Mouse (Mus musculus) heart, embryonic 14.5 days (tissue): Measurements from ENCODE around the gene Foxd2. TPM values are rescaled to one million over a fixed set of nuclear protein-coding genes. Genes with fewer than 3 reads are reported as not detected.

Source experiments
- ATAC-seq: fragments of 200-750 bp; cut with Nextera tagmentation; 2 replicates; pipeline ENCODE4 v1.8.0; 2017; ENCODE audit warnings: low read depth, moderate TSS enrichment; ENCODE audit not compliant: insufficient number of reproducible peaks, insufficient read depth, low FRiP score
- H3K27ac ChIP-seq, 2 experiments: fragments of 200-500 bp in 1 of 2; fragments of 300-500 bp in 1 of 2; sonication (generic) in 1 of 2; replicated peaks in 1 of 2; 2 replicates each; pipeline ENCODE4 v1.5.1; 2012 to 2014; ENCODE audit warnings: low read depth in 2 of 2, low read length in 2 of 2, control low read depth in 1 of 2, mild to moderate bottlenecking in 1 of 2, mixed read lengths in 1 of 2; ENCODE audit not compliant: control insufficient read depth in 1 of 2, insufficient read depth in 1 of 2
- H3K27me3 ChIP-seq: fragments of 300-500 bp; sonication (generic); 2 replicates; pipeline ENCODE4 v1.6.1; 2014; ENCODE audit warnings: mild to moderate bottlenecking, low read length, control low read depth; ENCODE audit not compliant: control insufficient read depth, insufficient read depth
- H3K36me3 ChIP-seq: fragments of 300-500 bp; sonication (generic); 2 replicates; pipeline ENCODE4 v1.6.1; 2014; ENCODE audit warnings: mild to moderate bottlenecking, control low read depth, low read length, mixed read lengths; ENCODE audit not compliant: control insufficient read depth, insufficient read depth
- H3K4me1 ChIP-seq, 2 experiments: fragments of 200-500 bp in 1 of 2; fragments of 300-500 bp in 1 of 2; sonication (generic) in 1 of 2; 2 replicates each; pipeline ENCODE4 v1.6.1; 2012 to 2014; ENCODE audit warnings: low read length in 2 of 2, control low read depth in 1 of 2, mixed read lengths in 1 of 2; ENCODE audit not compliant: control insufficient read depth in 2 of 2, insufficient read depth in 2 of 2
- H3K4me2 ChIP-seq: fragments of 300-500 bp; sonication (generic); 2 replicates; pipeline ENCODE4 v1.6.1; 2014; ENCODE audit warnings: mild to moderate bottlenecking, low read length
- H3K4me3 ChIP-seq, 2 experiments: fragments of 200-500 bp in 1 of 2; fragments of 300-500 bp in 1 of 2; sonication (generic) in 1 of 2; 2 replicates each; pipeline ENCODE4 v1.5.1; 2012 to 2014; ENCODE audit warnings: low read length in 2 of 2, mild to moderate bottlenecking in 2 of 2, control low read depth in 1 of 2, low read depth in 1 of 2, moderate library complexity in 1 of 2; ENCODE audit not compliant: control insufficient read depth in 1 of 2, insufficient read depth in 1 of 2
- H3K9ac ChIP-seq: fragments of 300-500 bp; sonication (generic); 2 replicates; pipeline ENCODE4 v1.6.1; 2014; ENCODE audit warnings: mild to moderate bottlenecking, low read length
- H3K9me3 ChIP-seq: fragments of 300-500 bp; sonication (generic); 2 replicates; pipeline ENCODE4 v1.6.1; 2016; ENCODE audit warnings: low read length, control low read depth; ENCODE audit not compliant: control insufficient read depth
- WGBS: fragments of 180-500 bp; shearing (Covaris S2); extraction: QIAGEN DNeasy Blood & Tissue Kit; methylation state at CpG from one replicate; pipeline ENCODE4 v1.1.7; 2014; 5-methylcytosine and 5-hydroxymethylcytosine counted together
- polyA plus RNA-seq: library from polyadenylated mRNA; unstranded; fragments of >200 nt; fragmentation: Nextera tagmentation; extraction: Ambion mirVana; gene quantifications from 2 replicates; pipeline ENCODE4 v1.2.1, GENCODE M21; 2014

The Foxd2 gene
- polyA plus RNA-seq, 1 experiment from 2014 or later: not detected

DNA sequence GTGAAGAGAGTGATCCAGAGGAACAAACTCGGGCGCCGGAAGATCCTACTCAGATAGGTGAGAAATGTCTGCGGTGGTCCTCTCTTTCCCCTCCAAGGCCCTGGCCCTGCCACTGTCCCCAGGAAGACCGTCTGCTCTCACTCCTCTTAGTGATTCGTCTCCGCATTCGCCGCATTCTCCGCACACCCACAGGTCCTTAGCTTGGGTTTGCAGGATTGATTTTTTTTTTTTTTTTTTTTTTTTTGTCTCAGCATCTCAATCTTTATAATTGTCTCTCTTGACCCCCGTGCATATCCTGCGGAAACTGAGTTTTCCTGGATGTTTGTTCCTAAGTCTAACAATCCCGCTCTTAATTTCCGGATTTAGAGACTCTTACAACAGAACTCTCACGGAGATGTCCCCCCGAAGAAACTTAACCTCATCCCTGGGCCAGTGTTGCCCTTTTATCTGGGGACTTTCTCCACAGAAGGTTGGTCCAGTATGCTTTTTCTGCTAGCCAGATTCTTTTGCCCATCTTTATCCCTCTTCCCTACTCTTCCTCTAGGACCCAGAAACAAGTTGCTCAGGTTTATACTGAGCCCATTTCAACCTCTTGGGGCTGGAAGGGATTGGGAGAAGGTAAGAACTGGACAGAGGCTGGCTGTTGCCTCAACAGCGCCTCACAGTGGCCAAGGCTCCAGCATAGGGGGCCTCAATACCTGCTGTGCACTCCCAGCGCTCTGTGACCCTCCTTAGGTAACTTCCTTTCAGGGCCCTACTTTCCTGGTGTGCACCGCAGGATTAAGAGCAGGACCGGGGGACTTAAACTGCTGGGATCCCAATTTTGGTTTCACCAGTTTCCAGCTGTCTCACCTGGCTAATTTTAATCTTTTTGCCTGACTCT lies 1.2 kb upstream of the Foxd2 start:
- Histone ChIP-seq H3K9ac (peak overlapping the region; percentile 63; the same call in 1 of the 2 replicates), H3K36me3 (no peaks in the 10 kb centered on the region), H3K27me3 (peaks cover 99% of the 10 kb centered on the region), H3K4me2 (peak overlapping the region; percentile 91), H3K27ac (no peak overlapping the region), H3K9me3 (no peaks in the 10 kb centered on the region), H3K4me3 (peak overlapping the region; percentile 54 to 59), H3K4me1 (peaks cover 6% of the 10 kb centered on the region in 2 experiments; a peak in 3 of 4 replicates)
- 3% methylated on average over 20 of the region's 20 CpGs for WGBS
- no peak for ATAC-seq

- H3K4me3 ChIP-seq: peak overlapping the region; percentile 54 to 59
- peak overlapping the region; percentile 63 for H3K9ac ChIP-seq
- no peak overlapping the region for H3K27ac ChIP-seq
- H3K4me1 ChIP-seq: peaks cover 3 to 6% of the 10 kb centered on the region in 2 experiments; a peak in 3 of 4 replicates
- ATAC-seq: peak; percentile 41; the same call in 1 of the 2 replicates
- under 1% methylated on average over 101 of the region's 103 CpGs for WGBS
- peak overlapping the region; percentile 91 for H3K4me2 ChIP-seq
- H3K27me3 ChIP-seq: peaks cover 99% of the 10 kb centered on the region
- no peaks in the 10 kb centered on the region for H3K36me3 ChIP-seq
- no peaks in the 10 kb centered on the region for H3K9me3 ChIP-seq
Observed at GRCm38 (mm10) chr4:114907951-114908828, 483 bp downstream of the Foxd2 start.

DNA sequence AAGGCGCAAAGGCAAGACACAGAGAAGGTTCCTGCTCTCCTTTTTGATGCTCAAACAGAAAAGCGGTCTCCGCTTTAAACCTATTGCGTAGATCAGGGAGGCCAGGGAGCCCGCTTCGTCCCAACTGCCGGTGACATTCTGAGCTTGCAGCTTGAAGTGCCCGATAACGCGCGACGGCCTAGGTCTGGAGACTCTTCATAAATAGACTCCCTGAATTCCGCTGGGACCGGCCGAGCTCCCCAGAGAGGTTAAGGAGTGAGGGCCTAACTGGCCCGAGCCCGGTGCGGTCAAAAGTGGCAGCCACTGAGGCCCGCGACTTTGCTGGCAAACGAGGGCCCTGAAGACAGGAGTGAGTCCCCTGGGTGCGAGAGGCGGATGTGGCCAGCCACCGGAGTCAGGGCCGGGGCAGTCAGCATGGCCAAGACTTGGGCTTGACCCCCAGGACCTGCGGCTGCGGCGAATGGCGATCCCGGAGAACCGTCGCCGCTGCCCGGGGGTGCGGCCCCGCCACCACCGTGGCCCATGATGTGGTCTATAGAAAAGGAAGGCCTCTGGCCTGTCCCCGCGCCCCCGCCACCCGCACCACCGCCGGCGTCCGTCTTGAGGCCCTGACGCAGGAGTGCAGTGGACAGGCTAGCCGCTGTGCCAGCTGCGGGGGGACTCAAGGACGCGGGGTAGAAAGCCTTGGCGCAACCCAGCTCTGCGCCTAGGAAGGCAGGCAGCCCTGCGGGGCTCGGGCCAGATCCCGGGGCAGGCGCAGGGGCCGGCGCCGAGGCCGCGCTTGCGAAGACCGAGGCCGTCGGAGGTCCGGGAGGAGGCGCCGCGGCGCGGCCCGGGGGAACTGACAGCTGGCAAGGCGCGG lies 1.4 kb downstream of the Foxd2 start:
- Histone ChIP-seq H3K9me3 (no peaks in the 10 kb centered on the region), H3K4me2 (peak overlapping the region; percentile 91), H3K27ac (no peak overlapping the region), H3K36me3 (no peaks in the 10 kb centered on the region), H3K4me3 (peak overlapping the region; percentile 54 to 59; a peak in 3 of 4 replicates), H3K27me3 (peaks cover 97% of the 10 kb centered on the region), H3K4me1 (peaks cover 3 to 6% of the 10 kb centered on the region in 2 experiments; a peak in 3 of 4 replicates), H3K9ac (no peak overlapping the region)
- no peak for ATAC-seq
- 1% methylated on average over 73 of the region's 74 CpGs for whole genome bisulfite sequencing

GRCm38 (mm10) chr4:114905969-114906680 lies 2.5 kb downstream of the Foxd2 start:
- Histone ChIP-seq H3K27me3 (peaks cover 97% of the 10 kb centered on the region), H3K27ac (no peak overlapping the region), H3K4me3 (no peak overlapping the region), H3K36me3 (no peaks in the 10 kb centered on the region), H3K4me2 (no peak overlapping the region), H3K9me3 (no peaks in the 10 kb centered on the region), H3K9ac (no peak overlapping the region), H3K4me1 (peaks cover 3 to 6% of the 10 kb centered on the region in 2 experiments; a peak in 3 of 4 replicates)
- WGBS: 16% methylated on average over 10 of the region's 10 CpGs
- no peak for ATAC-seq

- H3K36me3 ChIP-seq: no peaks in the 10 kb centered on the region
- no peak for ATAC-seq
- H3K4me2 ChIP-seq: no peak overlapping the region
- WGBS: 56% methylated on average over 3 of the region's 3 CpGs
- H3K27me3 ChIP-seq: peaks cover 97% of the 10 kb centered on the region
- H3K9me3 ChIP-seq: no peaks in the 10 kb centered on the region
- H3K27ac ChIP-seq: no peak overlapping the region
- peaks cover 3 to 6% of the 10 kb centered on the region in 2 experiments; a peak in 3 of 4 replicates for H3K4me1 ChIP-seq
- H3K9ac ChIP-seq: no peak overlapping the region
- no peak overlapping the region for H3K4me3 ChIP-seq
Observed at GRCm38 (mm10) chr4:114905501-114905900, 3.2 kb downstream of the Foxd2 start.

DNA sequence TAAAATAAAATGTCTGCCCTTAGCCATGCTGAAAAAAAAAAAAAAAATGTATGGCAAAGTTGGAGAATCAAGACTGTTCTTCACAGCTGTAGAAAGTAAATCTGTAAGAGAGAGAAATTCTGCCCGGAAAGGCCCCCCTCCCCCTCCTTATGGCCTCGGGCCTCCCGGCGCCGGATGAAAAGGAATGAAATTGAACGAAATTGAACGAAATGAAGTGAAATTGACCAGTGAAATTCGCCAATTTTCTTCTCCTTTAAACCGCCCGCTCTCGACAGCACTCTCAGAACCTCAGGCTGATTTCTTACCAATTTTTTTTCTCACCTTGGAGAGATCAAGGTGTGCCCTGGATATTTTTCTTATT lies 5.3 kb downstream of the Foxd2 start:
- H3K27me3 ChIP-seq: peaks cover 99% of the 10 kb centered on the region
- no peak overlapping the region for H3K4me2 ChIP-seq
- no peak for ATAC-seq
- H3K27ac ChIP-seq: no peak overlapping the region
- no peak overlapping the region for H3K4me3 ChIP-seq
- H3K36me3 ChIP-seq: no peaks in the 10 kb centered on the region
- peaks cover 0 to 6% of the 10 kb centered on the region in 2 experiments; a peak in 3 of 4 replicates for H3K4me1 ChIP-seq
- no peaks in the 10 kb centered on the region for H3K9me3 ChIP-seq
- no peak overlapping the region for H3K9ac ChIP-seq
- 3% methylated on average over 11 of the region's 11 CpGs for WGBS
